In the genomic region with DNA sequence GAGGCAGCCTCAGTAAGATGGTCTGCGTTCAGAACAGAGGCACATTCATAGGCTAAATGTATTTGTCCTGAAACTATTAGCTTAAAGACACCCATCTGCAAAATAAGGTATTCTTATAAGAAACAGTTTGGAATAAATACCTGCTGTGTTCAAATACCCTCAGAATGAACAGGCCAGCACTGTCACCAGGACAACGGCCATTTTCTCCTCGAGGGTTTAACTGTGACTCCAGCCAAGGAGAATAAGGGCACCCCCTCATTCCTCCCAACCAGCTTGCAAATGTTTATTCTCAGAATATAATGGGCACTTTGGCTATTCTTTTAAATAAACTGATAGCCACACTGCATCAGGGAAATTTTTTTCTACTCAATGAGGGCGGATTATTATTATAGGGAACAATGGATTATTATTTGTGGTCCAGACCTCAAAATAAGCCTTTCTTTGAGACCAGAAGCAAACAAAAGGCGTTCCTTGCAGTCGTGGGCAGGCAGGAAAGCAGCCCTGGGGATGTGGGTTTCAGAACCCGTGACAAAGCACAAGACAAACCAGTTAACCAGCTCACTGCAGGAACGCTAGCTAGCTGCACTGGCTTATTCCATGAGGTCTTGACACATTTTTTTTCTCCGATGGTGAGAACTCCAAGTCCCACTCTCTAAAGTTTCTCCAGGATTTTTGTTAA, we compare ENCODE assay signal across 9 mouse cellular contexts. TPM values are rescaled to one million over a fixed set of nuclear protein-coding genes. Genes with fewer than 3 reads are reported as not detected.
A peak's percentile ranks its signal among the peaks of the same experiment; 100 is the strongest.
DNase-seq lines count a peak whose midpoint lies in the region; ATAC-seq and TF ChIP-seq lines count a peak whose summit lies in the region.
"Had no signal": no experiment of that assay in that cellular context is flagged by ENCODE, and none has a peak within 500 bp of the region (broad histone marks: within the 10 kb centered on the region; RNA-seq: fewer than 3 reads in every experiment).

No protein-coding gene starts in this region.

- no peaks in the 10 kb centered on the region for H3K27me3 ChIP-seq in heart, embryonic 16.5 days (ENCODE audit: control insufficient read depth, insufficient read depth, low read length)
- H3K27me3 ChIP-seq in testis, adult 2 months (ENCODE audit: control insufficient read depth, insufficient read depth, low read length), result no peaks in the 10 kb centered on the region
- H3K27me3 ChIP-seq in limb, embryonic 12.5 days, result no peaks in the 10 kb centered on the region

- no peak for DNase-seq in heart, adult 8-10 months (ENCODE audit: low spot score)
- DNase-seq in testis, postnatal 14 days (ENCODE audit: low spot score), result no peak
- peak; percentile 69 for DNase-seq in telencephalon, adult 2 months (ENCODE audit: low read depth, low spot score)
- DNase-seq in kidney, postnatal 14 days, result no peak

- H3K9me3 ChIP-seq in heart, embryonic 16.5 days (replicated peaks; ENCODE audit: control insufficient read depth, low read length), result peaks cover 5% of the 10 kb centered on the region
- H3K9me3 ChIP-seq in limb, embryonic 12.5 days, result peaks cover 7% of the 10 kb centered on the region

- H3K4me1 ChIP-seq in heart, embryonic 16.5 days (ENCODE audit: control insufficient read depth, insufficient read depth, low read length), result peaks cover 12% of the 10 kb centered on the region; the same call in 1 of the 2 replicates
- peaks cover 6% of the 10 kb centered on the region for H3K4me1 ChIP-seq in testis, adult 2 months (ENCODE audit: control insufficient read depth, insufficient read depth, low read length)
- peaks cover 17% of the 10 kb centered on the region for H3K4me1 ChIP-seq in limb, embryonic 12.5 days (replicated peaks)

- peaks cover 17% of the 10 kb centered on the region for H3K36me3 ChIP-seq in heart, embryonic 16.5 days (ENCODE audit: control insufficient read depth, insufficient read depth)
- H3K36me3 ChIP-seq in testis, adult 2 months (ENCODE audit: control insufficient read depth, insufficient read depth, low read length), result no peaks in the 10 kb centered on the region; the same call in 1 of the 2 replicates
- H3K36me3 ChIP-seq in limb, embryonic 12.5 days, result peaks cover 48% of the 10 kb centered on the region

- no peak for TF ChIP-seq CTCF in testis, adult 2 months (IDR thresholded peaks at IDR 0.05; ENCODE audit: control insufficient read depth, insufficient read depth, insufficient replicate concordance, low read depth, low read length)

- TF ChIP-seq POLR2A in testis, adult 2 months (IDR thresholded peaks at IDR 0.05; ENCODE audit: control insufficient read depth, low read depth, low read length), result no peak

- no peak overlapping the region for H3K4me3 ChIP-seq in heart, embryonic 16.5 days (ENCODE audit: low read length)
- H3K4me3 ChIP-seq in testis, adult 2 months (ENCODE audit: control insufficient read depth, low read depth, low read length), result no peak overlapping the region
- no peak overlapping the region for H3K4me3 ChIP-seq in limb, embryonic 12.5 days (replicated peaks)

- H3K27ac ChIP-seq in heart, embryonic 16.5 days (ENCODE audit: low read length), result peak overlapping the region; percentile 44
- H3K27ac ChIP-seq in testis, adult 2 months (ENCODE audit: control insufficient read depth, insufficient read depth, low read depth, low read length), result peak overlapping the region; percentile 73
- H3K27ac ChIP-seq in limb, embryonic 12.5 days, result peak overlapping the region; percentile 53
- H3K27ac ChIP-seq: liver, embryonic 14.5 days had no signal

- H3K9ac ChIP-seq in heart, embryonic 16.5 days (ENCODE audit: low read length), result no peak overlapping the region
- no peak overlapping the region for H3K9ac ChIP-seq in limb, embryonic 12.5 days (replicated peaks)
- H3K9ac ChIP-seq: liver, embryonic 14.5 days had no signal

- no peak for ATAC-seq in heart, embryonic 16.5 days (replicated peaks; ENCODE audit: extremely low read depth, insufficient read depth, low FRiP score)
- no peak for ATAC-seq in limb, embryonic 12.5 days (ENCODE audit: insufficient number of reproducible peaks, insufficient read depth, low FRiP score, low TSS enrichment, low read depth)
- no peak for ATAC-seq in megakaryocyte, adult 5-6 weeks (ENCODE audit: poor library complexity, severe bottlenecking)

- 70% methylated on average over 9 of the region's 9 CpGs for WGBS in heart, embryonic 16.5 days
- WGBS in limb, embryonic 12.5 days, result 62% methylated on average over 9 of the region's 9 CpGs

- no peak overlapping the region for H3K4me2 ChIP-seq in heart, embryonic 16.5 days (ENCODE audit: low read depth, low read length)
- no peak overlapping the region for H3K4me2 ChIP-seq in limb, embryonic 12.5 days

RNA-seq across cellular contexts. Expression of a gene that starts 23.9 kb away (rescaled TPM):
- polyA plus RNA-seq in heart, embryonic 16.5 days (2015; fragmentation: Nextera tagmentation; extraction: Ambion mirVana), result 95.3 and 104 TPM in 2 replicates
- total RNA-seq in heart, adult 8-10 months (2022), result 10 to 100 TPM; 12.3 to 13.6 (median 12.4) TPM
- 32.3 and 45.3 TPM in 2 replicates for polyA plus RNA-seq in testis, adult 2 months (2012; rRNA removed)
- polyA plus RNA-seq in limb, embryonic 12.5 days (2016; fragmentation: Nextera tagmentation; extraction: Ambion mirVana), result 172 and 173 TPM in 2 replicates
- 1.3 and 2.1 TPM in 2 replicates for total RNA-seq in megakaryocyte, adult 5-6 weeks (2015)
- total RNA-seq in megakaryocyte, adult 5-6 weeks (2017), result 0.22 and 3.1 TPM in 2 replicates
